Mouse (Mus musculus): ENCODE measurements at regions not wholly inside any gene's neighbourhood (a gene's known extent, or its start where the extent isn't known, plus 50 kb on each side); places are given as distances from the start of the nearest gene placed in this dataset.

DNA sequence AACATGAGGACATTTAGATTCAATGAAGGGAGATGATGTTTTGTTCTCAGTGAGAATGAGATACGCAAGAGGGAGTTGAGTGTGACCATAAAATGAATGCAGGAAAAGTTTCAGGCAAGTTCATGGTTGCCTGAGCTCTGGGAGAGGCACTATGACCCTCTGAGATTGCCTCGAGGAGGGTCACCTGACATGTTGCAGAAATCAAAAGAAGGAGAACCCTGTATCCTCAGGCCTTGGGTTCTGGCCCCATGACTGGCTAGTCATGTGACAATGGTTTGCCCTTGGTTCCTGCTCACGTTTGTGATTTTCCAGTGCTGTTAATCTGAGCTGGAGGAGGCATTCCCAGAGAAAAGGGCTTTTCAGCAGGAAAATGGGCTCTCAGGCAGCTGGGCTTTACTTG lies 98.9 kb downstream of the Mab21l3 start:
- DNase-seq (ENCODE audit: low read depth, low spot score): no peak
- no peak overlapping the region for H3K27ac ChIP-seq (ENCODE audit: control insufficient read depth, low read depth, low read length)
- H3K4me1 ChIP-seq (ENCODE audit: control insufficient read depth in 1 of 2, insufficient read depth in 2 of 2, low read length in 2 of 2): no peaks in the 10 kb centered on the region
- H3K4me3 ChIP-seq (ENCODE audit: control insufficient read depth in 1 of 2, insufficient read depth in 1 of 2, low read depth in 2 of 2, low read length in 2 of 2): no peak overlapping the region
- no peaks in the 10 kb centered on the region for H3K9me3 ChIP-seq (replicated peaks; ENCODE audit: insufficient read depth, low read length)
- H3K27me3 ChIP-seq (ENCODE audit: control insufficient read depth in 1 of 2, insufficient read depth in 2 of 2, low read length in 2 of 2): no peaks in the 10 kb centered on the region
- no peaks in the 10 kb centered on the region for H3K79me2 ChIP-seq (ENCODE audit: control insufficient read depth, insufficient read depth, low read length, poor library complexity)
- TF ChIP-seq POLR2AphosphoS5 (IDR thresholded peaks at IDR 0.05; ENCODE audit: borderline replicate concordance, low read depth, low read length) (no peak), ZKSCAN1 (IDR thresholded peaks at IDR 0.05; ENCODE audit: low read depth, low read length) (no peak), EP300 (IDR thresholded peaks at IDR 0.05; ENCODE audit: low read depth in 1 of 2, low read length in 2 of 2) (no peak)
- H3K36me3 ChIP-seq (ENCODE audit: control insufficient read depth in 1 of 2, insufficient read depth in 2 of 2, low read length in 2 of 2): no peaks in the 10 kb centered on the region
- no peak overlapping the region for H3K9ac ChIP-seq (ENCODE audit: control insufficient read depth, low read depth, low read length, poor library complexity, severe bottlenecking)

DNA sequence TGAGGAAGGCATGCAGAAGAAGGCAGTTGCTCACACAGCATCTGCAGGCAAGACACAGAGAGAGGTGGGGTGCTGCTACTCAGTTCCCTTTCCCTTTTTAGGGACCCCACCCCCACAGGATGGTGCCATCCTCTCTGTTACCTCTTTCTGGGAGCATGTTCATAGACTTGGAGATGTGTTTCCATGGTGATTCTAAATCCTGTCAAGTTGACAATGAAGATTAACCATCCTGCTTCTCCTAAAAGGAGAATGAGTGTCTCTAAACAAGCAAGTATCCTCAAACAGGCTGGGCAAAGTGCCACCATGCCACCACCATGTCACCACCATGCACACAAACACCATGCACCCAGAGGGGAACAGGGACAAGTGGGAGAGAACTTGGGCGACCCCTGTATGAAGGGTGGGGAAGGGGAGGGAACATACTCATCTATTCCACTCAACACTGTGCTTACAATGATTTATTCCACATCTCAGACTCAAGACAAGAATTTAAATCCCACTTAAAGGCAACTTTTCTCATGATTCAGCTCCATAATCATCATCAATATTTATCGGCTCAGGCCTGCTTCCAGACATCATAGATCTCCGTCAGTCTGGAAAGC lies 99.6 kb downstream of the Mab21l3 start:
- Histone ChIP-seq H3K79me2 (ENCODE audit: control insufficient read depth, insufficient read depth, low read length, poor library complexity) (no peaks in the 10 kb centered on the region), H3K4me3 (ENCODE audit: control insufficient read depth in 1 of 2, insufficient read depth in 1 of 2, low read depth in 2 of 2, low read length in 2 of 2) (no peak overlapping the region), H3K27me3 (ENCODE audit: control insufficient read depth in 1 of 2, insufficient read depth in 2 of 2, low read length in 2 of 2) (no peaks in the 10 kb centered on the region), H3K9me3 (replicated peaks; ENCODE audit: insufficient read depth, low read length) (no peaks in the 10 kb centered on the region), H3K36me3 (ENCODE audit: control insufficient read depth in 1 of 2, insufficient read depth in 2 of 2, low read length in 2 of 2) (no peaks in the 10 kb centered on the region), H3K9ac (ENCODE audit: control insufficient read depth, low read depth, low read length, poor library complexity, severe bottlenecking) (no peak overlapping the region), H3K27ac (ENCODE audit: control insufficient read depth, low read depth, low read length) (no peak overlapping the region), H3K4me1 (ENCODE audit: control insufficient read depth in 1 of 2, insufficient read depth in 2 of 2, low read length in 2 of 2) (no peaks in the 10 kb centered on the region)
- DNase-seq (ENCODE audit: low read depth, low spot score): no peak
- TF ChIP-seq USF2 (IDR thresholded peaks at IDR 0.05; ENCODE audit: borderline replicate concordance in 1 of 2, insufficient read depth in 1 of 2, low read depth in 1 of 2, low read length in 2 of 2) (no peak), KAT2A (conservative IDR thresholded peaks at IDR 0.05; ENCODE audit: low read depth, low read length) (no peak), MEF2A (IDR thresholded peaks at IDR 0.05; ENCODE audit: extremely low read depth, insufficient replicate concordance, low read depth, low read length, poor library complexity, severe bottlenecking) (no peak), MAZ (IDR thresholded peaks at IDR 0.05; ENCODE audit: low read depth, low read length) (no peak), ZC3H11A (IDR thresholded peaks at IDR 0.05; ENCODE audit: low read depth, low read length) (no peak), TCF12 (IDR thresholded peaks at IDR 0.05; ENCODE audit: low read depth, low read length) (no peak), ZKSCAN1 (IDR thresholded peaks at IDR 0.05; ENCODE audit: low read depth, low read length) (no peak), SIN3A (IDR thresholded peaks at IDR 0.05; ENCODE audit: low read length) (no peak), POLR2AphosphoS2 (IDR thresholded peaks at IDR 0.05; ENCODE audit: low read length) (no peak), MAFK (IDR thresholded peaks at IDR 0.05; ENCODE audit: borderline replicate concordance, low read depth, low read length) (no peak), CHD2 (IDR thresholded peaks at IDR 0.05; ENCODE audit: low read length) (no peak), E2F4 (IDR thresholded peaks at IDR 0.05; ENCODE audit: borderline replicate concordance, low read depth, low read length) (no peak)

DNA sequence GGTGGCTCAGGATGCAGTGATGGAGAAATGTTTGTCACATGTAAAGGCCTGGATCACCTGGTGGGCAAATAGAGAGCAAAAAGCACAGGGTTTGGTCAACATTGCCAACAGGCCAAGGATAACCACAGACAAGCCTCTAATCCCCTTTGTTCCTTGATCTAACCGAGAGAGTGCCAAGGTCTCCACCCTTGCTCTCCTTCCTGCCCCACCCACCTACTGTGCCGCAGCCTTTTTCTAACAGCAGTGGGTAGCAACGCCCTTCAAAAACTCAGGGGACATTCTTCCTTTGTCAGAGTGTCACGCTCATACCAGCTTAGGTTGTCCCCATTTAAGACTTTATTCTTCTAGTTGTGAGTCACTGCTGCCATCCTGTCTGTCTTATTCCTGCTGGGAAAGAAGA lies 100.6 kb downstream of the Mab21l3 start:
- no peak for DNase-seq (ENCODE audit: low read depth, low spot score)
- H3K4me3 ChIP-seq (ENCODE audit: control insufficient read depth in 1 of 2, insufficient read depth in 1 of 2, low read depth in 2 of 2, low read length in 2 of 2): no peak overlapping the region

More for the DNA sequence above, 100.6 kb downstream of the Mab21l3 start:
- Histone ChIP-seq H3K9ac (ENCODE audit: control insufficient read depth, low read depth, low read length, poor library complexity, severe bottlenecking) (no peak overlapping the region), H3K27me3 (ENCODE audit: control insufficient read depth in 1 of 2, insufficient read depth in 2 of 2, low read length in 2 of 2) (no peaks in the 10 kb centered on the region), H3K4me1 (ENCODE audit: control insufficient read depth in 1 of 2, insufficient read depth in 2 of 2, low read length in 2 of 2) (no peaks in the 10 kb centered on the region), H3K36me3 (ENCODE audit: control insufficient read depth in 1 of 2, insufficient read depth in 2 of 2, low read length in 2 of 2) (no peaks in the 10 kb centered on the region), H3K79me2 (ENCODE audit: control insufficient read depth, insufficient read depth, low read length, poor library complexity) (no peaks in the 10 kb centered on the region), H3K9me3 (replicated peaks; ENCODE audit: insufficient read depth, low read length) (no peaks in the 10 kb centered on the region), H3K27ac (ENCODE audit: control insufficient read depth, low read depth, low read length) (no peak overlapping the region)
- TF ChIP-seq POLR2AphosphoS5 (IDR thresholded peaks at IDR 0.05; ENCODE audit: borderline replicate concordance, low read depth, low read length): no peak
- TF ChIP-seq BHLHE40 (IDR thresholded peaks at IDR 0.05; ENCODE audit: borderline replicate concordance, low read depth, low read length): no peak
- no peak for TF ChIP-seq CHD2 (IDR thresholded peaks at IDR 0.05; ENCODE audit: low read length)

Measured in MEL (cell line).